Mouse (Mus musculus) C2C12 (cell line): ENCODE measurements around the gene Chsy1.

Source experiments
- CTCF ChIP-seq: IDR thresholded peaks from one replicate; pipeline ENCODE4 v1.5.1; 2011; ENCODE audit not compliant: control insufficient read depth, insufficient read depth, insufficient read length
- FOSL1 ChIP-seq: IDR thresholded peaks from one replicate; pipeline ENCODE4 v1.8.0; 2011; ENCODE audit warnings: mild to moderate bottlenecking, low read length; ENCODE audit not compliant: poor library complexity, insufficient read depth, severe bottlenecking
- MAX ChIP-seq: IDR thresholded peaks from one replicate; pipeline ENCODE4 v1.6.1; 2011; ENCODE audit warnings: mild to moderate bottlenecking, control low read depth
- MYOD1 ChIP-seq: IDR thresholded peaks from one replicate; pipeline ENCODE4 v1.6.1; 2011; ENCODE audit warnings: low read depth; ENCODE audit not compliant: control insufficient read depth, insufficient read length
- MYOG ChIP-seq: IDR thresholded peaks from one replicate; pipeline ENCODE4 v1.6.1; 2011; ENCODE audit not compliant: control insufficient read depth, insufficient read length; ENCODE audit errors: extremely low read depth
- USF1 ChIP-seq: IDR thresholded peaks from one replicate; pipeline ENCODE4 v1.6.1; 2011; ENCODE audit warnings: low read depth, mild to moderate bottlenecking, control low read depth, moderate library complexity

DNA sequence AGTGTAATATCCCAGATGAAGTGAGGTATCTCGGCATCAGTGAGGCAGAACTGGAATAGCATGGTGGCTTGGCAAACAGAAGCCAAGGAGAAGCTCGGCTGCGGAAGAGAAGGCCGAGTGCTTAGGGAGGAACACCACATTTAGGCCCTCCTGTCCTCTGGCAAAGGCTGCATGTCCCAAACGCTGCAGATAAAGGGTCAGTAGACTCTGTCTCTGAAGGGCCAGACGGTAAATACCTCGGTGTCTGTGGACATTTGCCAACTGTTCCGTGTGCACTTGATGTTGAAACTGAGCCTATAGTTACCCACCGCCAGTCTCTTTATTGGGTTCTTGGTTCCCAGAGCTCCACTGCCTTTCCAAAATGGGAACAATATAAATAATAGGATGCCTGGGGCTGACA lies 48.1 kb downstream of the Chsy1 start:
- TF ChIP-seq CTCF (no peak), MYOD1 (no peak), MAX (no peak), FOSL1 (no peak), MYOG (no peak), USF1 (no peak)
